Mouse (Mus musculus) liver, postnatal 0 days (tissue): ENCODE measurements around the gene Nt5e.

Experiments used
- CTCF ChIP-seq: sonication (generic); IDR thresholded peaks from 2 replicates; pipeline ENCODE4 v1.5.1; 2016; ENCODE audit warnings: antibody characterized with exemption, low read depth
- EP300 ChIP-seq: IDR thresholded peaks from 2 replicates; pipeline ENCODE4 v1.6.1; 2016; ENCODE audit warnings: antibody characterized with exemption, low read depth, mild to moderate bottlenecking

GRCm38 (mm10) chr9:88357173-88357572 lies 30.2 kb downstream of the Nt5e start:
- no peak for TF ChIP-seq CTCF
- TF ChIP-seq EP300 = no peak
